Mouse (Mus musculus) brain, embryonic 14.5 days (tissue): ENCODE measurements around the gene Idh3a.

Source experiments
- CTCF ChIP-seq: fragments of 200-500 bp; IDR thresholded peaks from 2 replicates; pipeline ENCODE4 v1.5.1; 2012; ENCODE audit warnings: inconsistent platforms, mild to moderate bottlenecking, moderate library complexity, borderline replicate concordance; ENCODE audit not compliant: insufficient read depth, insufficient read length; ENCODE audit errors: extremely low read depth
- POLR2A ChIP-seq: fragments of 200-500 bp; IDR thresholded peaks from 2 replicates; pipeline ENCODE4 v1.6.1; 2012; ENCODE audit warnings: mild to moderate bottlenecking, inconsistent platforms, borderline replicate concordance; ENCODE audit not compliant: poor library complexity, insufficient read depth, insufficient read length, severe bottlenecking; ENCODE audit errors: extremely low read depth

DNA sequence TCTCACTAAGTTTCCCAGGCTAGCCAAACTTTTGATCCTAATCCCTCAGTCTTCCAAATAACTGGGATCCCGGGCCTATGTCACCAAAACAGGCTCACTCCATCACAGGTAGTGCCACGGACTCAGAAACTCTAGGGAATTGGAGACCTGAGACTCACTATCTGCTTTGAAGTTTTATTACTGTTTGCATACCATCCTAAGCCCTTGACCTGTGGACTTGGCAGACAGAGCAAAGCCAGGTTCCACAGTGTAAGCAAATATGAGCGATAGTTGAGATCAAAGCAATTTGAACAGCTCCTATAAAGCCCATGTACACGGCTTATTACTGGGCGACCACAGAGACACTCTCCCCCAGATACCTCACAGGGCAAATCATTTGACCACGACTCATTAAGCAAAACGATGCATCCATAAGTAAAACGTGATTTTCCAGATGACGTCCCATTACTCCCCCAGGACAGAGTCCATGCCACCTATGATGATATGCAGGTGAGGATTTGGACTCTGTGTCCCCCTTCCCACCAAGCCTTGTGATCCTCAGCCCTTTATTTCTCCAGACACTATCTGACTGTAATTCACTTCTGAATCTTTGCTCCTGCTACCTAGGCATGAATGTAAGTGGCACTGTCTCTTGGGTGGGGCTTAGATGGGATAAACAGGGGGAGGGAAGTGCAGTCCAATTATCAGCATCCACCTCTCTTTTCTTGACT is 14.8 kb upstream of the Idh3a start:
- TF ChIP-seq CTCF = no peak
- no peak for TF ChIP-seq POLR2A
